Mouse (Mus musculus): ENCODE data around the gene Frmpd3. TPM values are rescaled to one million over a fixed set of nuclear protein-coding genes. Genes with fewer than 3 reads are reported as not detected.

Gene Frmpd3
- 2.9 and 3.1 TPM in 2 replicates for polyA plus RNA-seq (2012; rRNA removed)

DNA sequence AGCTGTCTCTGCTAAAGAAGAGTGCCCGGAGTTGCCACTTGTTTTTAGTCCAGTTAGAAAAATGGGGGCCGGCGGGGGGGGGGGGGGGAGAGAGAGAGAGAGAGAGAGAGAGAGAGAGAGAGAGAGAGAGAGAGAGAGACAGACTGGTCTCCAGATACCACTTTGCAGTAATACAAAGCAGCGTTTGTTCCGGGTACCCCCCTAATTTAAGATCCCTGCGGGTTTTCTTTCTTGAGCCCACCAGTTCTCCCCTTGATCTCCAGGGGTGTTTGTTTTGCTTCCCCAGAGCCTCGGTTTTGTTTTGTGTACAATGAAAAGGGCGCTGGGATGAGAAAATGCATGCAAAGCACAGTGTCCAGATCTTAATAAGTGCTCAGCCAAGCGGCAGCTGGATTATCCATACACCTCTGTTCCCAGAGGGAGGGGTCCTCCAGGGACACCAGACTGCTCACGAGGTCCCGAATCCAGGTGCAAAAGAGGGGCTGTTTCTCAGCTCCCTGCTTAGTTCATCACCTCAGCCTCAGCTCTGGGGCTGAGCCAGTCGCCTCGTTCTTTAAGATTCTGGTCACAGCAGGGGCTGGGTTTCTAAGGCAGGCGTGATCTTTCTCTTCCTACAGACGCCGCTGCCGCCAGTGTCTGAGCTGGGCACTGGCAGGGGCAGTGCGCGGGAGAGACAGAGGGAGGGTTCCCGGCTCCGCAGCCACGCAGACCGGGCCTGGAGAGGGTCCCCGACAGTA is at the start of gene Frmpd3:
TSS of gene Frmpd3 (plus strand) at position 608 of the 737 bp plus-strand sequence.

DNA sequence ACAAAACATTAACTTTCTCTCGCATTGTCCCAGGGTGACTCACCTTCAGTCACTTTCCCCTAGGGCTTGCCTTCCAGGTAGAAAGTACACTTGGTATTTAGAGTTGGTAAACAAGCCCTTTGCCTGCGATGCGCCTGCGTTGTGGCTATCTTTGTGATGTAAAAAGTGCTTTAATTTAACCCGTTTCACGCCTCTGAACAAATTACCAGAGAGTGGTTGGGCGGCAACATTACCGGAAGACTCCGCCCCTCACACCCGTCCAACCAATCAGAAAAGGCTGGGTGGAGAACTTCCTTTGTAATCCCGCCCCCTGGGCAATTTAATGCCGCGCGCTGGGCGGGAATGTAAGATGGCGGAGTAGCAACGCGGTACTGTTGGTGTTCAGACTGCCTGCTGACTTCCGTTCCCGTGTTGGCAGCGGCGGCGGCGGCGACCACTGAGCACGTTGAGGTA is 114.2 kb downstream of the Frmpd3 start, which contains the start of gene Prps1:
TSS of gene Prps1 (plus strand) at position 335 of the 453 bp plus-strand sequence.

Other genes starting within 250 kb of the Frmpd3 start
- 29.1 and 42.8 TPM in 2 replicates for gene Prps1, start 114.3 kb downstream of the Frmpd3 start, polyA plus RNA-seq (2012; rRNA removed)

All from central nervous system, embryonic 11.5 days (tissue).